Mouse (Mus musculus) spleen, adult 2 months (tissue): ENCODE measurements at regions not wholly inside any gene's neighbourhood (a gene's known extent, or its start where the extent isn't known, plus 50 kb on each side); places are given as distances from the start of the nearest gene placed in this dataset.

Experiments used
- CTCF ChIP-seq: fragments of 200-500 bp; IDR thresholded peaks from 2 replicates; pipeline ENCODE4 v1.5.1; 2011; ENCODE audit warnings: mild to moderate bottlenecking, inconsistent platforms; ENCODE audit not compliant: insufficient read depth, insufficient read length, insufficient replicate concordance; ENCODE audit errors: extremely low read depth
- POLR2A ChIP-seq: fragments of 200-500 bp; IDR thresholded peaks from 2 replicates; pipeline ENCODE4 v1.6.1; 2011; ENCODE audit warnings: low read depth, low read length, inconsistent platforms

- TF ChIP-seq CTCF = no peak
- no peak for TF ChIP-seq POLR2A
Observed at GRCm38 (mm10) chr10:42079775-42080174, 61.5 kb upstream of the Armc2 start.
